Mouse (Mus musculus): ENCODE data around the gene Uqcc1.

Gene Uqcc1

DNA sequence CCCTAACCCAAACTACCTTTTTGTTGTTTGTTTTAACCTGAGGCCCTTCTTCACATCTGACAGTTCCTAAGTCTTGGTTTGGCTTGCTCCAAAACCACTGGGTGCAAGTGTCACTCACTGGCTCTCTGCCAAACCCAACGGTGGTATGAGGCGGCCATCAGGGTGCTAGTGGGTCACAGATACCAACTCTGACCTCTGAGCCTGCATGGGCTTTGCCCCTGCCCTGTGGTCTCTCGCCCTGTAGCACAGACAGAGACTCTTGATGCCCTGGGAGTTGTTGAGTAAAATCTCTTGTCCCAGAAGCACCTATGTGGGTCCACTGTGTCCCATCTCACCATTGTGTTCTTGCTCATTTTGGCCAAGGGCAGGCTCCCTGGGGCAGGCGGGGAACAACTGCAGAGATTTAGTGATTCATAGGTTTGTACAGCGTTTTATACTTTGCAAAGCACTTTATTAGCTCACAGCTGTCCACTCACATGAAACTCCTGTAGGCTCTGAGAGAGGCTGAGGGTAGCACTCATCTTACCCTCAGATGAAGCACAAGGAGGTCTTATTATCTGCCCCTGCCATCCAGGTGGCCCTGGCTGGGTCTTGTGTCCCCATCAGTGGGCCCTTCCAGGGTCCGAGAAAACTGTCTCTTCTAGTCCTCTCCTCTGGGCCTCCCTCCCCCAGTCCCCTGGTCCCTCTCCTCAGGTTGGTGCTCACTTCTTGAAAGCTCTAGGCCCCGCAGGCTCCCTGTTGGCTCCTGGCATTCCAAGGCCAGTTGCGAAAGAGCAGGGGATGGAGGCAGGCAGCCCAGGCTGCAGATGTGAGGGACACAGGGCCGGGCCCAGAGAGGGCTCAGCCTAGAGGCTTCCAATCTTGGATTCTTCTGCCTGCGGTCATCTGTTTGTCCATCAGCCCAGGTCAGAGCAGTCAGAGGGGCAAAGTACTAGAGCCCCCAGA, 112.5 kb downstream of the Uqcc1 start:
- no peak for DNase-seq (ENCODE audit: low spot score in 2 of 2)

DNA sequence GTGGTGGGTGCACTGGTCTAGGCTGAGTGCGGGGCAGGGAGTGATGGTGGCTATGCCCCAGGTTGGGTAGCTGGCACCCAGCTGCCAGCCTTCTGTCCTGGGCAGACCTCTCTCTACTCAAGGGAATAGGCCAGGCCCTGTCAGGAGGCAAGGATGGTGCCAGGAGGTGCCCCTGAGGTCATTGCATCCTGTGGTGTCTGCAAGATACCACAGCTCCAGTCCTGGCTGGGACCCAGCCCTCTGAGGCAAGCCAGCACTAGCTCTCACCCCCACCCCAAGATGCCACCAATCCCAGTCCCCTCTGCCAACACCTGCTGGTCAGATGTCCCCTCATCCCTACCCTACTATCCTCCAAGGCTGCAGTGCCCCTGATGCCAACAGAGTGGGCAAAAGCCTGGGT, 113.9 kb downstream of the Uqcc1 start:
- DNase-seq (ENCODE audit: low spot score in 2 of 2): no peak

DNA sequence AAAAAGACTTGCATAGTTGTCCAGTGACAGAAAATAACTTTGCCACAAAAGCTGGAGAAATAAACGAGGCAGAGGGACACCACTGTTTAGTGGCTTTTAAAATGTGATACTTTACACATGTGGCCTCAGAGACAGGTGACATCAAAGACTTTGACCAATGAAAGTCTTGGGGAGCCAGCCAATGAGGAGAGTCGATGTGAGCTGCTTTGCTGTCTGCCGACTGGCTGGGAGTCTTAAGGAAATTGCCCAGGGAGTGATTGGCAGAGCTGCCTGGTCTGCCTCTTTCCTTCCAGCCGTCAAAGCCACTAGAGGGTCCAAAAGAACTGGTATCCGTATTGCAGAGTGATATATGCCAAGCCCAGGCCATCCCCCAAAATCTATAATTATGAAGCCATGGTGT, 115.3 kb downstream of the Uqcc1 start:
- no peak for DNase-seq (ENCODE audit: low spot score in 2 of 2)

DNA sequence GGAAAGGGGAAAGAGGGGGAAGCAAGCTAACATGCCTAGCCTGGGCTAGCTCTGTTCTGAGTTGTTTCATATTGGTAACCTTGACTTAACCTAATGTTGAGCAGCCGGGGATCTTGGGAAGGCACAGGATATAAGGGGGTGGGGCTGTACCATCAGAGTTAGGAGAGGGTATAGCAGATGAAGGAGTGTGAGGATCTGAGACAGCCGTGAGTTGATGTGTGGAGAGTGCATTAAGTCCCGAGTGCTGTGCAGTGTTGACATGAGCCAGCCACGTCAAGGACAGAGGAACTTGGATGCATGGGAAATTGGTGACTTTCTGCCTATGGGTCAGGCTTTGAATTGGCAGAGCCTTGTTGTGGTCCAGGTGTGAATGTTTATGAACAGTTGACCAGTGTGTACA, 117.5 kb downstream of the Uqcc1 start:
- no peak for DNase-seq (ENCODE audit: low spot score in 2 of 2)

DNA sequence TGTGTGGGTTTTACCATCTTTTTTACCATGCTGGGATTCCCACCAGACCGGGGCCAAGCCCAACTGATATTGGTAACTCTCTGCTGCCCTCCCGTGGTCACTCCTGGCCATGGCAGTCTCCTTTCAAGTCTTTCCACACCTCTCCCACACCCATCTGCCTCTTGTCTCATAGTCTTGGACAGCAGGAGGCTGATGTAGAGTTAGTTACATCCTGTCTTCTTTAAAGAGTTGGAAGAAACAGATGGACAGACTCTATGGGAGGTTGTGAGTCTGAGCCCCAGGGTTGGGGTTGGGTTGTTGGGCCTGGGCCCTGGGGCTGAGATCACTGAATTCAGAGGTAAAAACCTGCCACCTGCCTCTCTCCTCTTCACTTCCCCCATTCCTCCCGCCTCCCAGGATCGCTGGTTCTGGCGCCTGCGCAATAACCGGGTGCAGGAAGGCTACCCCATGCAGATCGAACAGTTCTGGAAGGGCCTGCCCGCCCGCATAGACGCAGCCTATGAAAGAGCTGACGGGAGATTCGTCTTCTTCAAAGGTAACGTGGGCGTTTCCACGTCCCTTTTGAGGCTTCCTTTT, 118.2 kb downstream of the Uqcc1 start:
- peak; percentile 83 to 84 for DNase-seq (ENCODE audit: low spot score in 2 of 2)

DNA sequence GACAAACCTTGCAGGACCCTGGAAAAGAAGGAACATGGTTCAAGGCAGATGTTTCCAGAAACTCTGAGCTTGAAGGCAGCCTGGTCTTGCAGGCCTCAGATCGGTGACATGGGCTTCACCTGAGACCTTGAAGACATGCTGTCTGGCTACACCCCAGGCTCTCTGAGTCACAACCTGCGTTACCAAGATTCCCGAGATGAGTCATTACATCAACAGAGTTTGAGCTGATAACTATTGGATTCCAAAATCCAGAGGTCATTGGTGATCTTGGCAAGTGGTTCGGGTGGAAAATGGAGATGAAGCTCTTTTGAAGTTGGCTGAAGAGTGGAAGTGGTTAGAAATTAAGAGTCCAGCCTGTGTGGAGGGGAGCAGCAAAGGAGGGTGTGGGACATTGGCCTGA, 120.5 kb downstream of the Uqcc1 start:
- DNase-seq (ENCODE audit: low spot score in 2 of 2): no peak

DNA sequence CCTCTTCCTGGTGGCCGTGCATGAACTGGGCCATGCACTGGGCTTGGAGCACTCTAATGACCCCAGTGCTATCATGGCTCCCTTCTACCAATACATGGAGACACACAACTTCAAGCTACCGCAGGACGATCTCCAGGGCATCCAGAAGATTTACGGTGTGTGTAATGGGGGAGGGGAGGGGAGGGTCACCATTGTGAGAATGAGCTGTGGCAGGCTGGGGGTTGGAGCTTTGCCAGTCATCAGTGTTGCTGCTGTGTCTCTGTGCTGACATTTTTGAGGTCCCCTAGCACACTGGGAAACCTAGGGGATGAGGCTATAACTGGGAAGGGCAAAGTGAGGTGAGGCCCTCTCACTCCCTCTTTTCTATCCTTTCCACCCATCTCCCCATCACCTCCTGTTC, 122.7 kb downstream of the Uqcc1 start:
- DNase-seq (ENCODE audit: low spot score in 2 of 2): no peak

DNA sequence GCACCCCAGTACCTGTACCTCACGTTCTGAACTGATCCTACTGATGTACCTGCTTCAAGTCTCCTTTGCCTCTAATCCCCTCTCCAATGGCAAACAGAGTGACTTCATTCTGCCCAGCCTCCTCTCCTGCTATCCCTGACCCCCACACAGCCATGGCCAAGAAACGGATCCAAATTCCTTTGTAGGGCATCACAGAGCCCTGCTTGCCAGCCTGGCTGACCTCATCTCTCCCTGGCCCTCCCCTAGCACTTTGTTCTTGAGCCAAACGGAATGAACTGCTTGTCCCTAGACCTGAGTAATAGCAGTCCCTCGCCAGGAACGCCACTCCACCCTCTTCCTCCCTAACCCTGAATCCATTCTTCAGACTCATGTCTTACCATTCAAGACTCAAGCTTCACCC, 123.6 kb downstream of the Uqcc1 start:
- DNase-seq (ENCODE audit: low spot score in 2 of 2): no peak

DNA sequence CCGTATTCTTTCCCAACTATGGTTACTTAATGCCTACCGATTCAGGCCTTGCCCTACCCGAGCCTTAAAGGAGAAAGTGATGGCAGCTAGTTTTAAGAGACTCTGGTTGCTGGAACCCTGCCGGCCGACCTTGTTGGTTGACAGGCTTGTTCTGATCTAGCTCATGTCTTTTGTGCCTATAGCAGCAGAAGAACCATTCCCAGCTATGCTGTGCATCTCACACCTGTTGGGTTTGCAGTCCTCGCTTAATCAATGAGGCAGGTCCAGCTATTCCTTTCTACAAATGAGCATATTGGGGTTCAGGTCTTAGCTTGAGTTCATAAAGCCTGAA, 124.2 kb downstream of the Uqcc1 start:
- DNase-seq (ENCODE audit: low spot score in 2 of 2): no peak

DNA sequence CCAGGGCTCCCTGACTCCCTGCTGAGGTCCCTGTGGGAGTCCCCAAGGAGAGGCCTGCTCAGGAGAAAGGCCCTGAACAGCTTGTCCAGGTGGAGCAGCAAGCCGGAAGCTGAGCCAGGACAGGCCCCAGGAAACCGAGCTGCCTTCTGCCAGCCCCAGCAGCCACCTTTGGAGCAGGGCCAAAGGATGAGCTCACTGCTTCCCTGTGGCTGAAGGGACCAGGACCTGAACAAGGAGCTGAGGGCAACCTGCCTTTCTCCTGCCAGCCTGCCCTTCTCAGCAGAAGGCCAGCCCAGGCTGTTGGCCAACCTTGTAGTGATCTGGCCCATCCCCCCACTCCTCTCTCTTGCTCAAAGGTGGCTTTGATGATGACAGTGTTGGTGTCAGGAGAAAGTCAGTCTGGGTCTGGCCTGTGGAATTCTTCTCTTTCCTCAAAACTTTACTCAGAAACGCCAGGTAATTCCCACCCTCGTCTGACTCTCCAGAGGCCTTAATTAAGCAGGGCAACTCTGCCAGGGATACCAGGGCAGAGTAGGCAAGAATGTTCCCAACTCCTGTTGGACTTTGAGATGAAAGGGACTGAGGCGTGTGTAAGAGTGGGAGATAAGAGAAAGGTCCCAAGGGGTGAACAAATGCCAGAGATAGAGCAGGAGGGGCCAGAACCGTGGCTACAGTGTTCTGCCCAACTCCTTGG, 124.7 kb downstream of the Uqcc1 start:
- no peak for DNase-seq (ENCODE audit: low spot score in 2 of 2)

DNA sequence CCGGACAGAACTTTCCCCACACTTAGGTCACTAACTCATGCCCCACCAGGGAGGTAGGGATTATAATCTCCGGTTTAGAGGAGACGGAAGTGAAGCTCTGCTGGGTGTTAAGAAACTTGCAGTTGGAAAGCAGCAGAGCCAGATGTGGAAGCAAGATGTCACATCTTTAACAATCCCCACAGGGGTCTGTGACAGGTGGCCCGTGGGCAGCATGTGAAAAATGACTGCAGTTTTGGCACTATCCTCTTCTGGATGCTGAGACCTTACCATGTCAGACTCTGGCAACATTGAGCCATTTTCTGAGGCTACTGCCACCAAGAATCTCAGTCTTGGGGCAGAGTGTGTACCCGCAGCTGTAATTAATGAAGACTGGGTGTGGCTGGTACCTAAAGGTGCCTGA, 126.1 kb downstream of the Uqcc1 start:
- no peak for DNase-seq (ENCODE audit: low spot score in 2 of 2)

DNA sequence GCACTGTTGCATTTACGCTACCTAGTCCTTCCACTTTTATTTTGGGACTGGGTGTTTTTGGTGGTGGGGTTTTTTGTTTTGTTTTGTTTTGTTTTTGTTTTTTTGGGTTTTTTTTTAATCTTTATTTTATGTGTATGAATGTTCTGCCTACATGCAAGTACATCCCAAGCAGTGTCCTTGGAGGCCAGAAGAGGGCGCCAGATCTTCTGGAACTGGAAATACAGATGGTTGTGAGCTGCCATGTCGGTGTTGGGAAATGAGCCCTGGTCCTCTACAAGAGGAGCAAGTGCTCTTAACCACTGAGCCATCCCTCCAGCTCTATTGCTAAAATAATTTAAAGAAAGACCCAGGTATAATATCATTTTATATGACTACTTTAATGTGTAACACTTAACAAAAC, 127.3 kb downstream of the Uqcc1 start:
- DNase-seq (ENCODE audit: low spot score in 2 of 2): no peak

DNA sequence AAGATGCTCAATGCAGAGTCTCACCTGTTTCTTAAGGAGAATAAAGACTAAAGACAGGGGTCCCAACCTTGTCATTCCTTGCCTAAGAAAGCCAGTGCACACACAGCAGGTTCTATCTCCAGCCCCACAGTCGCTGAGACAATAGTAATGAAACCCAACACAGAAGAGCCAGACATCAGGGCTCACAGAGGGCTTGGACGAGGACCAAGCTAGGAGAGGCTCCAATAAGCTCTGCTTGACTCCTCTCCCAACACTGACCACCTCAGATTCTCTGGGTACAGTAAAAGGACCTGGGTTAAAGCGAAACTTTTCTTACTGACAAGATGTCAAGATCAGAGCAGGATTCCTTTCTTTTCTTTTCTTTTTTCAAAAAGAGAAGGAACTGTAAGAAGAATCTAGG, 131.5 kb downstream of the Uqcc1 start:
- DNase-seq (ENCODE audit: low spot score in 2 of 2): no peak
